Mouse (Mus musculus): ENCODE measurements around the gene Crot. TPM values are rescaled to one million over a fixed set of nuclear protein-coding genes. Genes with fewer than 3 reads are reported as not detected.

The Crot gene
- 38.8 and 38.9 TPM in 2 replicates for polyA plus RNA-seq (2015; fragmentation: Nextera tagmentation; extraction: Ambion mirVana)

DNA sequence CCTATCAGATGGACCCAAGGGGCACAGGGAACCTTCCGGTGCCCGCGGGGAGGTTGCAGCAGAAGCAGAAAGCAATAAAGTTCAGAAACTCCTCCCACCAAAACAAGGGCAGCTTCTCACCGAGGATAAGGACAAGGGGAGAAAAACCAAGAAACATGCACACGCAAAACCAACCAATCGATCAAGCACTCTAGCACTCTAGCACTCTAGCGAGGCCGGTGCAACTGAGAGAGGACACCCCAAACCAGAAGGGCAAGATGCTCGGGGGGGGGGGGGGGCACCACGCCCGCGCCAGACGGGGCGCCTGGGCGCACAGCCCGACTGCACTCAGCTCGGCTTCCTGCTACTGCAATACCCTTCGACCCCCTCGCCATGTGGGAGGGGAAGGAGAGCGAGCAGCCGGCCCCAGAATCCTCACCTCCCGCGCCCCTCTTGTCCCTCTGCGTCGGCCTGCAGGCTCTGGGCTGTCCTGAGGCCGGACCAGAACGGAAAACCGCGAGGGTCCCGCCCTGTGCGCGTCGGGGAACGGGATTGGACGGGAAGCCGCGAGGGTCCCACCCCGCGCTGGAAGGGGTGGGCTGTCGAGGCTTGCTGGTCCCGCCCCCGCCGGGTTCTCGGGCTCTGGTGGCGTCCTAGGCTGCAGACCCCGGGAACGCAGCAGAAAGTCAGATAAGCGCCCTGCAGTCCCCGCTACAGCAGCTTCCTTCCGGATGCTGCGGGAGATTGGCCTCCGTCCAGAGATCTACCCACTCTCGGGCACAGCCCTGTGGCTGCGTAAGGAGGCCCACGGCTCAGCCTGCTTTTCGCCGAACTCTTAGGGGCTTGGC is at the start of gene Crot:
TSS of gene Crot (minus strand) at position 639 of the 827 bp plus-strand sequence.
- ATAC-seq (ENCODE audit: insufficient number of reproducible peaks, low FRiP score, low TSS enrichment, low read depth): peak; percentile 100
- Histone ChIP-seq H3K4me3 (peak within 1 kb of the TSS; percentile 71), H3K27ac (peak within 1 kb of the TSS; percentile 85), H3K27me3 (no peaks in the 10 kb centered on the region), H3K4me1 (peaks cover 5% of the 10 kb centered on the region; the same call in 1 of the 2 replicates), H3K4me2 (peak within 1 kb of the TSS; percentile 73), H3K36me3 (peaks cover 7% of the 10 kb centered on the region; the same call in 1 of the 2 replicates), H3K9me3 (no peaks in the 10 kb centered on the region), H3K9ac (peak within 1 kb of the TSS; percentile 69)
- WGBS: under 1% methylated on average over 51 of the region's 57 CpGs

GRCm38 (mm10) chr5:9045904-9046303 is 48.8 kb upstream of the Crot start:
- H3K9me3 ChIP-seq: no peaks in the 10 kb centered on the region
- WGBS: 78% methylated on average over 8 of the region's 8 CpGs
- no peak overlapping the region for H3K9ac ChIP-seq
- no peak for ATAC-seq (ENCODE audit: insufficient number of reproducible peaks, low FRiP score, low TSS enrichment, low read depth)
- no peaks in the 10 kb centered on the region for H3K4me1 ChIP-seq
- H3K4me3 ChIP-seq: no peak overlapping the region
- no peak overlapping the region for H3K27ac ChIP-seq
- no peaks in the 10 kb centered on the region for H3K27me3 ChIP-seq
- H3K4me2 ChIP-seq: no peak overlapping the region
- H3K36me3 ChIP-seq: no peaks in the 10 kb centered on the region

- ATAC-seq (ENCODE audit: insufficient number of reproducible peaks, low FRiP score, low TSS enrichment, low read depth): no peak
- no peaks in the 10 kb centered on the region for H3K27me3 ChIP-seq
- no peak overlapping the region for H3K4me3 ChIP-seq
- no peaks in the 10 kb centered on the region for H3K9me3 ChIP-seq
- no peaks in the 10 kb centered on the region for H3K36me3 ChIP-seq
- H3K4me1 ChIP-seq: no peaks in the 10 kb centered on the region
- H3K27ac ChIP-seq: no peak overlapping the region
- 20% methylated on average over 2 of the region's 2 CpGs for WGBS
- no peak overlapping the region for H3K9ac ChIP-seq
- H3K4me2 ChIP-seq: no peak overlapping the region
These were observed 47.7 kb upstream of the Crot start for GRCm38 (mm10) chr5:9044821-9045220.

DNA sequence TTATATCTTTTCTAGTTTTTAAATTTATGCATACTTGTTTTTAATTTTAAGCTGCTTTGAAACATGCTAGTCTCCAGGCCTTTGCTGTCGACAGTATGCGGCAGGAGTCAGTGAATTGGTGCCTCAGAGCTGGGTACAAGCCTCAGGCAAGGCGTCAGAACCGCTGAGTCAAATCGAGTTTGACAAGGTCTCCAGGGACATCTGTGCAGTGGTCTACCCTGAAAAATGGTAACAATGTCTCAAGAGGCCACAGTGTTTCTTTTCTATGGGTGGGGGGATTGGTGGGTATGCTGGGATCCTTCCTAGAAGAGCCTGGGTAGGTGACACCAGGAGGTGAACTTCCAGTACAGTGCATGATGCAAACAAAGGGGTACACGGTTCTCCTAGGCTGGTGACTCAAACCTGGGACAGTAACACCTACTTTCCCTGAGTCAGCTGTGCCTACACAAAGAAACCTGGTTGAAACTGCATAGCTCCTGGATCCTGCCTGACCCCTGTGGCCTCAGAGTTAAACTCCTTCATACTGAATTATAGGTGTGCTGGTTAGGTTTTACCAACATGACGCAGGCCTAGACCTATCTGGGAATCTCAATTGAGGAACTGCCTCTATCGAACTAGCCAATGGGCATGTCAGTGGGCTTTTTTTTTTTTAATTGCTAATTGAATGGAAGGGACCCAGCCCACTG is 46.6 kb upstream of the Crot start:
- Histone ChIP-seq H3K27ac (no peak overlapping the region), H3K4me3 (no peak overlapping the region), H3K27me3 (no peaks in the 10 kb centered on the region), H3K36me3 (no peaks in the 10 kb centered on the region), H3K4me2 (no peak overlapping the region), H3K4me1 (no peaks in the 10 kb centered on the region), H3K9me3 (no peaks in the 10 kb centered on the region), H3K9ac (no peak overlapping the region)
- no peak for ATAC-seq (ENCODE audit: insufficient number of reproducible peaks, low FRiP score, low TSS enrichment, low read depth)
- 66% methylated on average over 8 of the region's 8 CpGs for WGBS

DNA sequence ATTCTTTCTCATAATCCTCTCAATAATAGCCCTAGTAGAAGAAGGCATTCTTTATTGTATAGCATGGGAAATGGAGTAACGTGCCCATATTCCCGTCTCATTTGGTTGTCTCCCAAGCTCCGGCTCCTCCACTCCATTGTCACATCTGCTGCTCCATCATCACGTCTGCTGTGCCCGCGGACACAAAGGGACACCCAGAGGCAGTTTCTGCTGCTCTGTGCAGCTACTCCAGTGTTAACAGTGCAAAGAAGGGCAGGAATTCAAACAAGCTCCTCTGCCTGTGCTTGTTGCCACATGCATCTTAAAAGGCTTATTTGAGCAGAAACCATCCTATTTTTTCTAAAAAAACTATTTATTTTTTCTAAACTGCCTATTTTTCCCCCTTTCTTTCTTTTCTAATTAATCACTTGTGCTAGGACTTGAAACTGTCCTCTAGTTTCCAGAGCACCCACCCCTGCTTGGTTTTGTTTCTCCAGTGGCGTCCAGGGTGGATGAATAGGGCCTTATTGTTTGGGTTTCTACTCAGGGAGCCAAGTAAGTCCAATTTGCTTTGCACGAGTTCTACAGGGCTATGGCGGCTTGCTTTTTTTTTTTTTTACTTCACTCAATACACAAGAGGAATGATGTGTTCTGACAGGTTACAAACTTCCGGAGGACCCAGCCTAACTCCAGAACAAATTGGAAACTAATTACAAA is 45.7 kb upstream of the Crot start:
- H3K36me3 ChIP-seq: no peaks in the 10 kb centered on the region
- whole genome bisulfite sequencing: 70% methylated on average over 10 of the region's 10 CpGs

DNA sequence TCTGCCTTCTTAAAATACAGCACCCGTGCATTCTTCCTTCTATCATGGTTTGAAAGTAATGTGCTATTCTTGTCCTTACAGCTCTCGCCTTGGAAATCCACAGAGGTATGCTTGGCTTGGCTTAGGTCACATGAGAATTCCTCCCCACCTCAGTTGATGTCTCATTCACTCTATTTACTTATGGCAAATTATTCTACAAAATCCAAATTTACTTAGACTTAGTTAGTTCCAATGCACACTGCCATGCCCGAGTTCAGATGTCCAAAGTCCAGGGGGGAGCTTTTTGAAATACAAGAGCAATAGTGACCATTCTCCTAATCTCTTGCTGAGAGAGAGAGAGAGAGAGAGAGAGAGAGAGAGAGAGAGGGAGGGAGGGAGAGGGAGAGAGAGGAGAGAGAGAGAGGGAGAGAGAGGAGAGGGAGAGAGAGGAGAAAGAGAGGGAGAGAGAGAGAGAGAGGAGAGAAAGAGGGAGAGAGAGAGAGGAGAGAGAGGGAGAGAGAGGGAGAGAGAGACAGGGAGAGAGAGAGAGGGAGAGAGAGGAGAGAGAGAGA is 43.6 kb upstream of the Crot start:
- no peak for ATAC-seq (ENCODE audit: insufficient number of reproducible peaks, low FRiP score, low TSS enrichment, low read depth)
- no peaks in the 10 kb centered on the region for H3K4me1 ChIP-seq
- no peaks in the 10 kb centered on the region for H3K9me3 ChIP-seq
- H3K4me2 ChIP-seq: no peak overlapping the region
- no peak overlapping the region for H3K27ac ChIP-seq
- H3K9ac ChIP-seq: no peak overlapping the region
- whole genome bisulfite sequencing: 78% methylated on average over 3 of the region's 3 CpGs
- no peaks in the 10 kb centered on the region for H3K27me3 ChIP-seq
- no peak overlapping the region for H3K4me3 ChIP-seq
- no peaks in the 10 kb centered on the region for H3K36me3 ChIP-seq

More for the DNA sequence above, 45.7 kb upstream of the Crot start:
- no peak overlapping the region for H3K4me3 ChIP-seq
- H3K9ac ChIP-seq: no peak overlapping the region
- H3K4me1 ChIP-seq: no peaks in the 10 kb centered on the region
- no peaks in the 10 kb centered on the region for H3K9me3 ChIP-seq
- H3K4me2 ChIP-seq: no peak overlapping the region
- no peak overlapping the region for H3K27ac ChIP-seq
- no peak for ATAC-seq (ENCODE audit: insufficient number of reproducible peaks, low FRiP score, low TSS enrichment, low read depth)
- no peaks in the 10 kb centered on the region for H3K27me3 ChIP-seq

GRCm38 (mm10) chr5:9039978-9040377 is 42.9 kb upstream of the Crot start:
- Histone ChIP-seq H3K4me3 (no peak overlapping the region), H3K4me1 (no peaks in the 10 kb centered on the region), H3K9me3 (no peaks in the 10 kb centered on the region), H3K27ac (no peak overlapping the region), H3K27me3 (no peaks in the 10 kb centered on the region), H3K9ac (no peak overlapping the region), H3K36me3 (no peaks in the 10 kb centered on the region), H3K4me2 (no peak overlapping the region)
- 69% methylated on average over 7 of the region's 7 CpGs for WGBS
- ATAC-seq (ENCODE audit: insufficient number of reproducible peaks, low FRiP score, low TSS enrichment, low read depth): no peak

- no peaks in the 10 kb centered on the region for H3K27me3 ChIP-seq
- no peak for ATAC-seq (ENCODE audit: insufficient number of reproducible peaks, low FRiP score, low TSS enrichment, low read depth)
- no peak overlapping the region for H3K4me2 ChIP-seq
- no peaks in the 10 kb centered on the region for H3K9me3 ChIP-seq
- H3K27ac ChIP-seq: no peak overlapping the region
- no peak overlapping the region for H3K9ac ChIP-seq
- no peaks in the 10 kb centered on the region for H3K4me1 ChIP-seq
- H3K36me3 ChIP-seq: no peaks in the 10 kb centered on the region
- 59% methylated on average over 4 of the region's 4 CpGs for WGBS
- no peak overlapping the region for H3K4me3 ChIP-seq
These were observed 40.2 kb upstream of the Crot start for GRCm38 (mm10) chr5:9037292-9037691.

GRCm38 (mm10) chr5:9035457-9035856 is 38.3 kb upstream of the Crot start:
- no peak overlapping the region for H3K4me2 ChIP-seq
- 86% methylated on average over 4 of the region's 4 CpGs for WGBS
- ATAC-seq (ENCODE audit: insufficient number of reproducible peaks, low FRiP score, low TSS enrichment, low read depth): no peak
- no peak overlapping the region for H3K27ac ChIP-seq
- H3K9ac ChIP-seq: no peak overlapping the region
- H3K36me3 ChIP-seq: no peaks in the 10 kb centered on the region
- H3K9me3 ChIP-seq: no peaks in the 10 kb centered on the region
- H3K27me3 ChIP-seq: no peaks in the 10 kb centered on the region
- no peak overlapping the region for H3K4me3 ChIP-seq
- H3K4me1 ChIP-seq: no peaks in the 10 kb centered on the region

- Histone ChIP-seq H3K36me3 (no peaks in the 10 kb centered on the region), H3K9me3 (no peaks in the 10 kb centered on the region), H3K9ac (no peak overlapping the region), H3K4me1 (no peaks in the 10 kb centered on the region), H3K27ac (no peak overlapping the region), H3K4me3 (no peak overlapping the region), H3K4me2 (no peak overlapping the region), H3K27me3 (no peaks in the 10 kb centered on the region)
- no peak for ATAC-seq (ENCODE audit: insufficient number of reproducible peaks, low FRiP score, low TSS enrichment, low read depth)
- WGBS: 83% methylated on average over 9 of the region's 9 CpGs
These were observed 37.4 kb upstream of the Crot start for GRCm38 (mm10) chr5:9034535-9034934.

GRCm38 (mm10) chr5:9033843-9034242 is 36.7 kb upstream of the Crot start:
- Histone ChIP-seq H3K36me3 (no peaks in the 10 kb centered on the region), H3K4me1 (no peaks in the 10 kb centered on the region), H3K4me2 (no peak overlapping the region), H3K4me3 (no peak overlapping the region), H3K27ac (no peak overlapping the region), H3K9me3 (no peaks in the 10 kb centered on the region), H3K27me3 (no peaks in the 10 kb centered on the region), H3K9ac (no peak overlapping the region)
- no peak for ATAC-seq (ENCODE audit: insufficient number of reproducible peaks, low FRiP score, low TSS enrichment, low read depth)
- 85% methylated on average over 5 of the region's 5 CpGs for WGBS
